21 mouse cellular contexts compared by ENCODE assay signal in the genomic region with DNA sequence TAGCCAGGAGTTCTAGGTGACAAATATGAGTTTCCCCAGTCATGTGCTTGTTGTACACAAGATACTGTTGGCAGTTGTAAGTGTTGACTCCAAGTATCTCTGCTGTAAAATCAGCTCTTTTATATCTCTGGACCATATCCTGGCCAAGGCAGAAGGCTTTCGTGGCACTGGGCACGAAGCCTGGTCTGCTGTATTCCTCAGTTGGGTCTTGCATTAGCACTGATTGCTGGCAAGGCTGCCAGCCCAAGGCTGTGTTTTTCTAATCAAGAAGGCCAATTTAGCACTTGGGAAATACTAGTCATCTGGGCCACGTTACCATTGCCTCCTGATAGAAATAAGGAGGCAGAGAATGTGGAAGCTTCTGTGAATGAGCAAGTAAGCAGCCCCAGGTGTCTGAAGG.
DNase-seq lines count a peak whose midpoint lies in the region; ATAC-seq and TF ChIP-seq lines count a peak whose summit lies in the region.
"Had no signal": no experiment of that assay in that cellular context is flagged by ENCODE, and none has a peak within 500 bp of the region (broad histone marks: within the 10 kb centered on the region; RNA-seq: fewer than 3 reads in every experiment).

No protein-coding gene starts in this region.

- no peak overlapping the region for H3K27ac ChIP-seq in embryonic facial prominence, embryonic 14.5 days (replicated peaks; ENCODE audit: low read depth, low read length)
- H3K27ac ChIP-seq in embryonic facial prominence, embryonic 10.5 days (replicated peaks): no peak overlapping the region
- H3K27ac ChIP-seq: embryonic facial prominence, embryonic 15.5 days; forebrain, embryonic 10.5 days; heart, adult 2 months; limb, embryonic 10.5 days; liver, embryonic 12.5 days had no signal

- H3K27me3 ChIP-seq in embryonic facial prominence, embryonic 14.5 days (replicated peaks; ENCODE audit: control insufficient read depth, insufficient read depth, low read length): no peaks in the 10 kb centered on the region; the same call in 1 of the 2 replicates
- H3K27me3 ChIP-seq in embryonic facial prominence, embryonic 10.5 days (replicated peaks; ENCODE audit: low read depth, poor library complexity, severe bottlenecking): peaks cover 5% of the 10 kb centered on the region; the same call in 1 of the 2 replicates
- H3K27me3 ChIP-seq: embryonic facial prominence, embryonic 15.5 days; liver, embryonic 12.5 days had no signal

- H3K36me3 ChIP-seq in embryonic facial prominence, embryonic 14.5 days (ENCODE audit: control insufficient read depth, insufficient read depth, low read length): no peaks in the 10 kb centered on the region
- H3K36me3 ChIP-seq in embryonic facial prominence, embryonic 10.5 days (replicated peaks): no peaks in the 10 kb centered on the region
- H3K36me3 ChIP-seq: embryonic facial prominence, embryonic 15.5 days; forebrain, embryonic 10.5 days; limb, embryonic 10.5 days; liver, embryonic 12.5 days had no signal

- H3K4me1 ChIP-seq in embryonic facial prominence, embryonic 14.5 days (ENCODE audit: control insufficient read depth, insufficient read depth, low read length): no peaks in the 10 kb centered on the region
- H3K4me1 ChIP-seq in embryonic facial prominence, embryonic 10.5 days: no peaks in the 10 kb centered on the region
- H3K4me1 ChIP-seq: embryonic facial prominence, embryonic 15.5 days; forebrain, embryonic 10.5 days; limb, embryonic 10.5 days; liver, embryonic 12.5 days had no signal

- TF ChIP-seq POLR2A in brain, embryonic 14.5 days (IDR thresholded peaks at IDR 0.05; ENCODE audit: borderline replicate concordance, extremely low read depth, insufficient read depth, insufficient read length, poor library complexity, severe bottlenecking): no peak

- no peaks in the 10 kb centered on the region for H3K9me3 ChIP-seq in embryonic facial prominence, embryonic 14.5 days (ENCODE audit: control insufficient read depth, low read length)
- H3K9me3 ChIP-seq in embryonic facial prominence, embryonic 10.5 days: no peaks in the 10 kb centered on the region
- H3K9me3 ChIP-seq: embryonic facial prominence, embryonic 15.5 days; forebrain, embryonic 10.5 days; limb, embryonic 10.5 days; liver, embryonic 12.5 days had no signal

- no peak overlapping the region for H3K4me2 ChIP-seq in embryonic facial prominence, embryonic 14.5 days (ENCODE audit: low read depth, low read length)
- H3K4me2 ChIP-seq: embryonic facial prominence, embryonic 15.5 days; liver, embryonic 12.5 days had no signal

- WGBS in embryonic facial prominence, embryonic 14.5 days: 71% methylated on average over 3 of the region's 3 CpGs
- 79% methylated on average over 3 of the region's 3 CpGs for WGBS in embryonic facial prominence, embryonic 10.5 days

- H3K9ac ChIP-seq in embryonic facial prominence, embryonic 14.5 days (ENCODE audit: low read depth, low read length): no peak overlapping the region
- H3K9ac ChIP-seq: embryonic facial prominence, embryonic 15.5 days; liver, embryonic 12.5 days had no signal

- no peak overlapping the region for H3K4me3 ChIP-seq in embryonic facial prominence, embryonic 14.5 days (ENCODE audit: low read depth, low read length)
- H3K4me3 ChIP-seq in embryonic facial prominence, embryonic 10.5 days: no peak overlapping the region
- H3K4me3 ChIP-seq: embryonic facial prominence, embryonic 15.5 days; forebrain, embryonic 10.5 days; heart, adult 2 months; limb, embryonic 10.5 days; liver, embryonic 12.5 days had no signal

- peak; percentile 1 for DNase-seq in embryonic facial prominence, embryonic 14.5 days (ENCODE audit: low spot score)
- no peak for DNase-seq in embryonic facial prominence, embryonic 10.5 days (ENCODE audit: low spot score)
- peak; percentile 56 for DNase-seq in ovary, adult 18-20 months (ENCODE audit: low spot score)
- DNase-seq in ovary, postnatal 10 days (ENCODE audit: low spot score): no peak
- DNase-seq in adrenal gland, postnatal 14 days: peak; percentile 44
- DNase-seq in brain, embryonic 14.5 days (ENCODE audit: low read depth): peak; percentile 32
- no peak for DNase-seq in yolk sac, embryonic 10.5 days (ENCODE audit: low spot score)
- DNase-seq: gastrocnemius, postnatal 25 days; kidney, postnatal 36 days; lung, adult 2 months; lung, postnatal 36 days; right cerebral cortex, adult 18-20 months; thymus, adult 18-20 months had no signal

- no peak for ATAC-seq in embryonic facial prominence, embryonic 14.5 days (ENCODE audit: low read depth)
- ATAC-seq: hindbrain, embryonic 16.5 days; intestine, embryonic 16.5 days; liver, embryonic 12.5 days; midbrain, embryonic 16.5 days had no signal

- TF ChIP-seq CTCF in brain, embryonic 14.5 days (IDR thresholded peaks at IDR 0.05; ENCODE audit: borderline replicate concordance, extremely low read depth, insufficient read depth, insufficient read length): no peak

Comparison
In these comparisons a context has a peak if more than half of its experiments do, and no peak if none do; other contexts are left out.
1. DNase-seq: peak in embryonic facial prominence, embryonic 14.5 days (single experiment), ovary, adult 18-20 months (single experiment), adrenal gland, postnatal 14 days (single experiment) and brain, embryonic 14.5 days (single experiment); none in embryonic facial prominence, embryonic 10.5 days (single experiment), ovary, postnatal 10 days (single experiment) and yolk sac, embryonic 10.5 days (single experiment).